Comparison of ENCODE assay signal across 10 mouse cellular contexts in the genomic region with DNA sequence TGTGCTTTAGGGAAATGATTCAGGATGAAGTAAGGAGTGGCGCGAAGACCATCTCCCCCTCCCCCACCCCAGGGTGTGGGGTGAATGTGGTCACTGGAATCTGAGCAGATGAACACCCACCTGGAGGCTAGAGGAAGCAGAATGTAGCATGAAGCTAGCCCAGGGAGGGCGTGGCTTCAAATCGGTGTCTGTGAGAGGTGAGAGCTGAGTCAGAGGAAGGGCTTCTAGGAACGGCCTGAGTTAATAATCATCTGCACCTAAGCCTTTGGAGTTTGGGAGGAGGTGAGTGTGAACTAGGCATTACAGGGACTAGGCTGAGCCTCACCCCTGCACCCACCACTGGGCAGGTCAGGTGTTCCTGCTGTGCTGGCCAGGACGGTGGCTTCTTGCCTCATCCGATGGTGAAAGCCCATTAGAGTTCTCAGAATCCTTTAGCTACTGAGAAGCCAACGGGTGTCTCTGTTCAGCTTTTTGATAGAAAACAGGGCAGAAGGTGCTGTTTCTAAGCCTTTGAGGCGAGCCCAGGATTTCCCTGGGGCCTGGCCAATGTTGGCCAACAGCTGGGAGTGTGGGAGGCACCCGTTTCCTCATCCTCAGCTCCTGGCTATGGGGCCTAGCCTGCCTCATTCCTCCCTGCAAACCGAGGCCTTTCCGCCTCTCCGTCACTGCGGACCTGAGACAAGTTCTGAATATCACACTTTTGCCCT. TPM values are rescaled to one million over a fixed set of nuclear protein-coding genes. Genes with fewer than 3 reads are reported as not detected.
DNase-seq lines count a peak whose midpoint lies in the region; ATAC-seq and TF ChIP-seq lines count a peak whose summit lies in the region.
"Had no signal": no experiment of that assay in that cellular context is flagged by ENCODE, and none has a peak within 500 bp of the region (broad histone marks: within the 10 kb centered on the region; RNA-seq: fewer than 3 reads in every experiment).

No protein-coding gene starts in this region.

- peak overlapping the region; percentile 44 for H3K9ac ChIP-seq in liver, embryonic 11.5 days (ENCODE audit: low read depth, low read length)
- no peak overlapping the region for H3K9ac ChIP-seq in hindbrain, embryonic 16.5 days (ENCODE audit: low read depth, low read length)
- H3K9ac ChIP-seq: embryonic facial prominence, embryonic 15.5 days had no signal

- TF ChIP-seq CTCF in testis, adult 2 months (IDR thresholded peaks at IDR 0.05; ENCODE audit: control insufficient read depth, insufficient read depth, insufficient replicate concordance, low read depth, low read length): no peak

- peak overlapping the region; percentile 55 for H3K4me2 ChIP-seq in liver, embryonic 11.5 days
- no peak overlapping the region for H3K4me2 ChIP-seq in hindbrain, embryonic 16.5 days (ENCODE audit: low read length)
- H3K4me2 ChIP-seq: embryonic facial prominence, embryonic 15.5 days had no signal

- TF ChIP-seq POLR2A in testis, adult 2 months (IDR thresholded peaks at IDR 0.05; ENCODE audit: control insufficient read depth, low read depth, low read length): 0 out of 2 replicates have a peak, but pooled peaks have one; percentile 15

- H3K27me3 ChIP-seq in testis, adult 2 months (ENCODE audit: control insufficient read depth, insufficient read depth, low read length): no peaks in the 10 kb centered on the region
- no peaks in the 10 kb centered on the region for H3K27me3 ChIP-seq in liver, embryonic 11.5 days (replicated peaks; ENCODE audit: control insufficient read depth, insufficient read depth, low read length)
- H3K27me3 ChIP-seq in midbrain, embryonic 10.5 days (ENCODE audit: low read depth, poor library complexity, severe bottlenecking): no peaks in the 10 kb centered on the region
- no peaks in the 10 kb centered on the region for H3K27me3 ChIP-seq in hindbrain, embryonic 16.5 days (replicated peaks; ENCODE audit: control insufficient read depth, insufficient read depth, low read length)
- H3K27me3 ChIP-seq: embryonic facial prominence, embryonic 15.5 days had no signal

- no peaks in the 10 kb centered on the region for H3K36me3 ChIP-seq in testis, adult 2 months (ENCODE audit: control insufficient read depth, insufficient read depth, low read length)
- H3K36me3 ChIP-seq in liver, embryonic 11.5 days (ENCODE audit: control insufficient read depth, insufficient read depth, low read length): no peaks in the 10 kb centered on the region
- H3K36me3 ChIP-seq in midbrain, embryonic 10.5 days: no peaks in the 10 kb centered on the region
- H3K36me3 ChIP-seq in hindbrain, embryonic 16.5 days (ENCODE audit: control insufficient read depth, insufficient read depth, low read length): no peaks in the 10 kb centered on the region
- H3K36me3 ChIP-seq: embryonic facial prominence, embryonic 15.5 days had no signal

- H3K4me3 ChIP-seq in testis, adult 2 months (ENCODE audit: control insufficient read depth, low read depth, low read length): peak overlapping the region; percentile 82
- H3K4me3 ChIP-seq in liver, embryonic 11.5 days (ENCODE audit: low read depth, low read length): no peak overlapping the region
- H3K4me3 ChIP-seq in midbrain, embryonic 10.5 days: no peak overlapping the region
- no peak overlapping the region for H3K4me3 ChIP-seq in hindbrain, embryonic 16.5 days (ENCODE audit: low read length)
- H3K4me3 ChIP-seq: embryonic facial prominence, embryonic 15.5 days had no signal

- no peaks in the 10 kb centered on the region for H3K9me3 ChIP-seq in liver, embryonic 11.5 days (ENCODE audit: control insufficient read depth, low read length)
- H3K9me3 ChIP-seq in midbrain, embryonic 10.5 days (replicated peaks): no peaks in the 10 kb centered on the region
- no peaks in the 10 kb centered on the region for H3K9me3 ChIP-seq in hindbrain, embryonic 16.5 days (ENCODE audit: control insufficient read depth, low read length)
- H3K9me3 ChIP-seq: embryonic facial prominence, embryonic 15.5 days had no signal

- DNase-seq in testis, postnatal 10 days (ENCODE audit: low spot score): no peak
- DNase-seq in heart, postnatal 10 days: peak; percentile 31 to 48
- no peak for DNase-seq in liver, embryonic 11.5 days (ENCODE audit: low spot score)
- DNase-seq in embryo, embryonic 10 days (ENCODE audit: low spot score): no peak
- DNase-seq in midbrain, embryonic 10.5 days (ENCODE audit: low spot score): no peak
- DNase-seq in right cerebral cortex, postnatal 25 days: no peak
- DNase-seq: thymus, adult 18-20 months had no signal

- no peak; the same call in 1 of the 2 replicates for ATAC-seq in liver, embryonic 11.5 days (replicated peaks; ENCODE audit: low FRiP score)
- ATAC-seq in hindbrain, embryonic 16.5 days: no peak

- H3K27ac ChIP-seq in testis, adult 2 months (ENCODE audit: control insufficient read depth, insufficient read depth, low read depth, low read length): peak overlapping the region; percentile 30; the same call in 1 of the 2 replicates
- peak overlapping the region; percentile 96 for H3K27ac ChIP-seq in liver, embryonic 11.5 days (ENCODE audit: low read depth, low read length)
- no peak overlapping the region; the same call in 1 of the 2 replicates for H3K27ac ChIP-seq in midbrain, embryonic 10.5 days (replicated peaks)
- H3K27ac ChIP-seq in hindbrain, embryonic 16.5 days (ENCODE audit: low read depth, low read length): no peak overlapping the region
- H3K27ac ChIP-seq: embryonic facial prominence, embryonic 15.5 days had no signal

- peaks cover 9% of the 10 kb centered on the region for H3K4me1 ChIP-seq in testis, adult 2 months (ENCODE audit: control insufficient read depth, insufficient read depth, low read length)
- H3K4me1 ChIP-seq in liver, embryonic 11.5 days (replicated peaks; ENCODE audit: control insufficient read depth, insufficient read depth, low read length): peaks cover 53% of the 10 kb centered on the region
- H3K4me1 ChIP-seq in midbrain, embryonic 10.5 days: no peaks in the 10 kb centered on the region
- no peaks in the 10 kb centered on the region for H3K4me1 ChIP-seq in hindbrain, embryonic 16.5 days (ENCODE audit: control insufficient read depth, insufficient read depth, low read depth, low read length)

- 60% methylated on average over 14 of the region's 14 CpGs for WGBS in liver, embryonic 11.5 days
- WGBS in midbrain, embryonic 10.5 days: 84% methylated on average over 14 of the region's 14 CpGs
- WGBS in hindbrain, embryonic 16.5 days: 87% methylated on average over 14 of the region's 14 CpGs

- intact Hi-C loops in heart, postnatal 10 days (cut with DNase I): no loop called here

RNA-seq across cellular contexts. Expression of a gene that starts 11.8 kb away (rescaled TPM):
- polyA plus RNA-seq in testis, adult 2 months (2012; rRNA removed): not detected in 2 replicates
- not detected for total RNA-seq in heart, postnatal 10 days (2021)
- polyA plus RNA-seq in liver, embryonic 11.5 days (2014; fragmentation: Nextera tagmentation; extraction: Ambion mirVana): not detected in 2 replicates
- polyA plus RNA-seq in midbrain, embryonic 10.5 days (2016; fragmentation: Nextera tagmentation; extraction: Ambion mirVana): not detected in 2 replicates
- polyA plus RNA-seq in hindbrain, embryonic 16.5 days (2015; fragmentation: Nextera tagmentation; extraction: Ambion mirVana): not detected in 2 replicates

RNA-seq across cellular contexts. Expression of a gene that starts 28.2 kb away (rescaled TPM):
- 0.35 and 0.38 TPM in 2 replicates for polyA plus RNA-seq in testis, adult 2 months (2012; rRNA removed)
- total RNA-seq in heart, postnatal 10 days (2021): not detected
- not detected in 2 replicates for polyA plus RNA-seq in liver, embryonic 11.5 days (2014; fragmentation: Nextera tagmentation; extraction: Ambion mirVana)
- not detected in 2 replicates for polyA plus RNA-seq in midbrain, embryonic 10.5 days (2016; fragmentation: Nextera tagmentation; extraction: Ambion mirVana)
- 0.17 and 0.18 TPM in 2 replicates for polyA plus RNA-seq in hindbrain, embryonic 16.5 days (2015; fragmentation: Nextera tagmentation; extraction: Ambion mirVana)

RNA-seq across cellular contexts. Expression of a gene that starts 52.2 kb away (rescaled TPM):
- polyA plus RNA-seq in testis, adult 2 months (2012; rRNA removed): 9.1 and 11.1 TPM in 2 replicates
- total RNA-seq in heart, postnatal 10 days (2021): 10 to 100 TPM; 37.4 to 41.6 TPM
- polyA plus RNA-seq in liver, embryonic 11.5 days (2014; fragmentation: Nextera tagmentation; extraction: Ambion mirVana): 95.0 and 103 TPM in 2 replicates
- 42.9 and 45.7 TPM in 2 replicates for polyA plus RNA-seq in midbrain, embryonic 10.5 days (2016; fragmentation: Nextera tagmentation; extraction: Ambion mirVana)
- 11.7 and 12.9 TPM in 2 replicates for polyA plus RNA-seq in hindbrain, embryonic 16.5 days (2015; fragmentation: Nextera tagmentation; extraction: Ambion mirVana)

RNA-seq across cellular contexts. Expression of a gene that starts 52.3 kb away (rescaled TPM):
- 1.6 and 2.0 TPM in 2 replicates for polyA plus RNA-seq in testis, adult 2 months (2012; rRNA removed)
- total RNA-seq in heart, postnatal 10 days (2021): not detected
- not detected in 2 replicates for polyA plus RNA-seq in liver, embryonic 11.5 days (2014; fragmentation: Nextera tagmentation; extraction: Ambion mirVana)
- not detected in 2 replicates for polyA plus RNA-seq in midbrain, embryonic 10.5 days (2016; fragmentation: Nextera tagmentation; extraction: Ambion mirVana)
- not detected in 2 replicates for polyA plus RNA-seq in hindbrain, embryonic 16.5 days (2015; fragmentation: Nextera tagmentation; extraction: Ambion mirVana)
- polyA plus RNA-seq: embryonic facial prominence, embryonic 15.5 days had no signal

Comparison
In these comparisons a context has a peak if more than half of its experiments do, and no peak if none do; other contexts are left out.
1. H3K27ac ChIP-seq: peak in testis, adult 2 months (single experiment) and liver, embryonic 11.5 days (single experiment); none in midbrain, embryonic 10.5 days (single experiment) and hindbrain, embryonic 16.5 days (single experiment).
2. DNase-seq: peak in heart, postnatal 10 days (2 of 2); none in testis, postnatal 10 days (single experiment), liver, embryonic 11.5 days (single experiment), embryo, embryonic 10 days (single experiment), midbrain, embryonic 10.5 days (single experiment) and right cerebral cortex, postnatal 25 days (single experiment).